Mouse (Mus musculus) regulatory T cell (primary cell): ENCODE measurements around the gene Plekhg6.

Source experiments
- in situ Hi-C: fragments of 300-600 bp; cut with MboI, MseI; formaldehyde crosslinking; loops from one replicate; pipeline ENCODE4 v1.15.1; 2025; ENCODE audit warnings: high pct_unique_total_duplicates

Plekhg6 gene

DNA sequence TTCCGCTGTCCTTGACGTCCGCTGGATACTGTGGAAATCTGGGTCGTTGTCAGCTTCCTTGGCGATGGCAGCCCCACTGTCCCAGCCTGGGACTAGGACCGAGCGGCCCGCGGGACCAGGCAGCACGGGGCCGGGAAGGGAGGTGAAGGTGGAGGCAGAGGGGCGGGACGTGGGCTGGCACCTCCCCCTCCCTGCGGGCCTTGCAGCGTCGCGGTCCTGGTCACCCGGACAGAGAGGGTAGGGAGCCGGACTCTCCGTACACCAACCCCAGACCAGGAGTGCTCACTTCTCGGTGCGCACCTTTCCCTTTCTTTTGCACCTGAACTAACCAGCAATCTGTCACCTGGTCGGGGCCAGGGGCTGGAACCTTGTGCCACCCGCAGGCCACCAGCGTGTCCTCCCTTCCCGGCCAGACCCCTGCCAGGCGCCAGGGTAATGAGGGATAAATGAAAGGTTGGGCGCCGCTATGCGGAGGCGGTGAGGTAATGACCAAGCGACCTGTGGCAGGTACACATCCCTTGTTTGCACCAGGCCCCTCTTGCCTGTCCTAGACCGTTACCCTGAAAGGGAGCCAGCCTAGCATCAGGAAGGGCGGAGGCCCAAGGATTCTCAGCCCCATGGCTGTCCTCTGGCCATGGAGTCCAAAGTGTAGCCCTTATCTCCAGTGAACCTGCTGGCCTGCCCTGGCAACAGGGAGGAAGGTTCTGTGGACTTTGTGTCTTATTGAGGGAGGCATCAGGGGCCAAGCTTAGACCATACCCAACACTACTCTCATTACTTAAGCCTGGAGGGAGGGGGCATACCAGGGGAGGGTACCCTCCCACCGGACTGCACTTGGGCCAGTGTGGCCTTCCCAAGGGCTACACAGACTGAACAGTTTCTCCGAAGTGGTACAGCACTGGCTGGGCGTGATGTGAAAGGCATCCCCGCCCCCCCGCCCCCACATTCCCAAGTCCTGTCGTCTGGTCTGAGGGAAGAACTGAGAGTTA lies at the start of gene Plekhg6:
Gene Plekhg6 (minus strand): TSS at position 422 of the 989 bp plus-strand sequence.
- in situ Hi-C loops: loop anchor here (5.0 kb wide), 1 partner anchor 93 kb away; the partner anchor contains the start of gene Tuba3a

DNA sequence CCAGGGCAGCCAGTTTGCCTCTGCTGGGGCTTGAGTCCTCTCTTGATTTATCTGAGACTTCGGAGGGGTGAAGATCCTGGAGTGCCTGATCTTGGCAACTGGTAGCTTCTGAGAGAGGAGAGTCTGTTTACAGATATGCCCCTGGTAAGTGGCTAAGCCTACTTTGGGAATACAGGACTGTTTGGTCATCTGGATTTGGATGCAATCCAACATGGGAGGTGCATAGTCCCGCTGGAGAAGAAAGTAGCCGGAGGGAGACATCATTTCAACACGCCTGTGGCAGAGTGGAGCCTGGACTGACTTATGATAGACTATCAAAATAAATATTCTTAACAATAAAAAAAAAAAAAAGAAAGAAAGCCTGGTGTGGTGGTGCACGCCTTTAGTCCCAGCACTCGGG lies 49.1 kb upstream of the Plekhg6 start:
- in situ Hi-C loops: loop anchor here (5.0 to 10.0 kb wide), 3 partner anchors 48 to 515 kb away; partner anchors contain the start of gene Lag3

DNA sequence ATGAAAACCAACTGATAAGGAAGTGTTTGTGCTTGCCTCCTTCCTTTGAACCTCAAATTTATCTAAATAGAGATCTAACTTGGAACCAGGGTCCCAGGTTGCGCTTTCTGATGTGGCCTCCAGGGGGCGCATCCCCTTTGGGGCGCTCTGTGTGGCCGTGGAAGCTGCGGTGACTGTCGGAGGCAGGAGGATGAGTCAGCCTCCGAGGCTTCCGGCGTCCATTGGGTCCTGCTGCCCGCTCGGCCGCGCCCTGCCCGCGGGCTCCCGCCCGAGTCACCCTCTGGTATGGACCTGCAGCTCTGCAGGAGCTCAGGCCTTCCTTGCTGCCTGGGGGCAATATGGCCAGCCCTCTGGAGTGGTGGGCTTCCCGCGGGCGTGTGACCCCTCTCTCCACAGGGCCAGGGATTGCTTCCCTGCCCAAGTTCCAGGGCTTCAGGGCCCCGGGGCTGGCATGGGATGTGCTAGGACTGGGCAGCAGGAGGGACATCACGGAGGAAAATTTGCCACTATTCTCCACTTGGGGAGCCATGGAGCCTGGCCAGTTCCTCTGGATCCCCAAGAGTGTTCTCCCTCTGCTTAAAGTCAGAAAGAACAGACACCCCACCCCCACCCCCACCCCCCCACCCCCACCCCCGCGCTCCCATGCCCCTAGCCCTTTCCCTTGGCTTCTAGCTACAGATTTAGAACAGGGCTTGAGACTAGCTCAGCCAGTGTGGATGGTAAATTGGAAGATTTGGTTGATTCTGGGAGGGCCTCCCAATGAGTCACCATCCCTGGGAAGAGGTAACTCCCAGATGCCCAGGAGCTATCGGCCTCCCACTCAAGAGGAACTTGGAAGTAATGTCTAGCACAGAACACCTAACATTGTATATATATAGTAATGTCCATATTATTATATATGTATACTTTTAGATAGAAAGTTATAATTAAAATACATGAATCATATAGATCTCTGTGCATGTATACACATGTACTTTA lies 46.1 kb upstream of the Plekhg6 start:
- in situ Hi-C loops: loop anchor here (5.0 to 10.0 kb wide), 2 partner anchors 76 to 512 kb away; partner anchors contain the start of gene Lag3

- in situ Hi-C loops: loop anchor here (5.0 to 10.0 kb wide), 2 partner anchors 77 to 511 kb away; partner anchors contain the start of gene Lag3
These were observed 44.9 kb upstream of the Plekhg6 start for GRCm38 (mm10) chr6:125425205-125426090.

- in situ Hi-C loops: loop anchor here (5.0 to 10.0 kb wide), 2 partner anchors 178 to 509 kb away; partner anchors contain the start of gene Lag3
These were observed 43.6 kb upstream of the Plekhg6 start for GRCm38 (mm10) chr6:125424156-125424555.

DNA sequence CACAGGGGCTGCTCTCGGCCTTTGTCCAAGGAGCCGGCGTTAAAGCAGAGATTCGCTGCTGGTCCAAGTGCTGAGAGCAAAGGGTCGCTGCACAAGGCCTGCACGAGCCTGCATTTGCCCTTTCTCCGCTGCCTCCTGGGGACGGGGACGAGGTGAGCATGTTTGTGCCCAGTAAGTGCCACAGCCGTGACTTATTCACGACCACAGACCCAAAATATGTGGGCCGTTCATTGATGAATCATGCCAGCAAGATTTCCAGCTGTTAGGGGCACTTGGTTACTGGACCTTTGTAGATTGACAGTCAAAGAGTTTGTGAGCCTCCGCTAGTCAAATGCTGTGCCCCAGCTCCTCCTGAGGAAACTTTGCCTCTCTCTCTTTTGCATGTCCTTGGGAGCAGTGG lies 42.9 kb upstream of the Plekhg6 start:
- in situ Hi-C loops: loop anchor here (5.0 to 10.0 kb wide), 2 partner anchors 179 to 509 kb away; partner anchors contain the start of gene Lag3

GRCm38 (mm10) chr6:125423099-125423498 lies 42.5 kb upstream of the Plekhg6 start:
- in situ Hi-C loops: loop anchor here (5.0 to 10.0 kb wide), 2 partner anchors 179 to 508 kb away; partner anchors contain the start of gene Lag3

DNA sequence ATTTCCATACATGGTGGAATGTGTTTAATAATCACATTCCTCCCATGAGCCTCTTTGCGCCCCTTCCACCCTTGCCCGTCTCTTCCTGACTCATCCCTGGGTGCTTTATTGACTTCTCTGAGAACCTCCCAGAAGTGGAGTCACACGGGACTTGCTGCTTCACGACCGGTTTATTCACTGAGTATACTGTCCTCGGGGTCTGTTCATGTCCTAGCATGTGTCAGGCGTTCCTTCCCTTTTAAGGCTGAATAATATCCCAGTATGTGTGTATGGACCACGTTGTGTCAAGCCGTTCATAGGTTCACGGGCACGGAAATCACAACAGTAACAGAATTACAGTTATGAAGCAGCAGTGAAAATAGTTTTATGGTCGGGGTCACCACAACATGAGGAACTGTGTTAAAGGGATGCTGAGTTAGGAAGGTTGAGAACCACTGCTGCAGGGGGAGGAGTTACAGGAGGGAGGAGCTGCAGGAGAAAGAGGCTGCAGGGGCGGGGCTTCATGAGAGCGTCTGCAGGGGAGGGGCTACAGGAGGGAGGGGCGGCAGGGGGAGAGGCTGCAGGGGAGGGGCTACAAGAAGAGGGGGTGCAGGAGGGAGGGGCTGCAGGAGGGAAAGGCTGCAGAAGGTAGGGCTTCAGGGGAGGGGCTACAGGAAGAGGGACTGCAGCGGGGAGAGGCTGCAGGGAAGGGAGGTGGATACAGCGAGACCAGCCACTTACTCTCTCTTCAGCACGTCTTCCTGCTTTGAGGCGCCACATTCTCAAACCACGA lies 41.6 kb upstream of the Plekhg6 start:
- in situ Hi-C loops: loop anchor here (5.0 to 10.0 kb wide), 2 partner anchors 180 to 507 kb away; partner anchors contain the start of gene Lag3

- in situ Hi-C loops: loop anchor here (5.0 to 10.0 kb wide), 2 partner anchors 182 to 506 kb away; partner anchors contain the start of gene Lag3
These were observed 40.0 kb upstream of the Plekhg6 start for GRCm38 (mm10) chr6:125420458-125421063.

DNA sequence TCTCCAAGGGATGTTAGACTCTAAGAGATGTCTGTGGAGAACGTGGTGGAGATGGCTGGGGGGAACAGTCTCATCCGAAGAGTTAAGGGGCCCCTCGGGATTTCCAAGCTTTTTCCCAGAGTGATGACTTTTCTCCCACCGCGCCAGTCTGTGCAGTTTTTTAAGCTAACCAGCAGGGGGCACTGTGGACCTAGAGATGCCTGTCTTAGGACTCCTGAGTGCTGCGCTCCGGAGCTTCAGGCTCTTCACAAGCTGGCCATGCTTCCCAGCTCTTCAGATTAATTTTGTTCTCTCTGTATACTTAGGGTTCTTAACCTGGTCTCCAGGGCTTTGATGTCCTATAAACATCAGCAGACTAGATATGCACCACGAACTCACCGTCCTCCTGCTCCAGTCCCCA lies 38.2 kb upstream of the Plekhg6 start:
- in situ Hi-C loops: no loop called here

- in situ Hi-C loops: no loop called here
These were observed 32.7 kb upstream of the Plekhg6 start for GRCm38 (mm10) chr6:125413326-125413725.

- in situ Hi-C loops: no loop called here
These were observed 31.1 kb upstream of the Plekhg6 start for GRCm38 (mm10) chr6:125411661-125412060.

DNA sequence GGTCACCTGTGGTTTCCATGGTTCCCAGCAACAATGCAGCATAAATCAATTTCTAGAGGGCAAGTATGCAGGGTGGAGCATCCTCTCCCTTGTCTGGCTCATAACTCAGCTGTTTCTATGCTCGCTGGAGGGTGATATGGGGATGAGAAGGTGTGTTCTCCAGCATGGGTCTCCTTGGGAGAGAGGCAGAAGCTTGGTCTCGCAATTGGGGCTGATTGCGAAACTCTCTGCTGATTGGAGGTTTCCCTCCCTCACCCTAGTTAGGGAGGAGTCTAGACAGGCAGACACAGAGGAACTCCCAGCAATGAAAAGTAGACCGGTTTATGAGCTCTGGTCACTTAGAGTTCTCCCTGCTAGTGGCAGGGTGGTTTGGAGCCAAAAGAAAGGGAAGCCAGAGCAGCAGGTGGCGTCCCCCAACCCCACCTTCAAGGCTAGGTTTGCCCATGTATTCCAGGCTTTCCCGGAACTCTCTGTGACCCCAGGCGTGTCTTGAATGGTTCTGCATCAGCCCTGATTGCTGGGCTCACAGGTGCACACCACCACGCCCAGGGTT lies 30.5 kb upstream of the Plekhg6 start:
- in situ Hi-C loops: no loop called here

DNA sequence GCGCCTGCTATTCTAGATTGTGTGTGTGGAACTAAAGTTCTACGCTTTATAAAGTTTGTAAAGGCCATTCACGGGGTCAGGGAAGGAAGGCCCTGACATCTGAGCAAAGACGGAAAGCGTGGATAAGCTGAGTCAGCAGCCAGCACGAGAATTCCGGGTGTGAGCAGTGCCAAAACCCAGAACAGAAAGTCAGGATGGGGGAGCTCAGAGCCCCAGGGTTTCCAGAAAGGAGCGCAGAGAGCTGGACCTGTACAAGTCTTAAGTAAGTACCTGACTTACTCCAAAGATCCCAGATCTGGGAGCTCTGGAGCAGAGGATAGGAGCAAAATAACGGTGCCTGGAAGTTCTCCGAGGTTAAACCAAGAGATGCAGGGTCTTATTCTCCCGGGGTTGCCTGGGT lies 30.0 kb upstream of the Plekhg6 start:
- in situ Hi-C loops: no loop called here

DNA sequence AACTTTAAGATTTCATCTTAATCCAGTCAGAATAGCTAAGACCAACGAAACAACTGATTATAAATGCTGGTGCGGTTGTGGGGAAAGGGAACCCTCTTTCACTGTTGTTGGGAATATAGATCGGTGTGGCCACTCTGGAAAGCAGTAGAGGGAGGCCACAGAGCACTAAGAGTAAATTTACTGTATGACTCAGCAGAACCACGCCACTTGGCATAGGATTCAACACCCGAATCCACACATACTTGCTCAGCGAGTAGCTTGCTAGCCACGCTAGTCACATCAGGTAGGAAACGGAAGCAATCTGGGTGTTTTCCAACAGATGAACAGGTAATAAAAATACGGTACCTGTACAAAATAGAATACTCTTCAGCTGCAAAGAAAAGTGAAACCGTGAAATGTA lies 27.1 kb upstream of the Plekhg6 start:
- in situ Hi-C loops: no loop called here

DNA sequence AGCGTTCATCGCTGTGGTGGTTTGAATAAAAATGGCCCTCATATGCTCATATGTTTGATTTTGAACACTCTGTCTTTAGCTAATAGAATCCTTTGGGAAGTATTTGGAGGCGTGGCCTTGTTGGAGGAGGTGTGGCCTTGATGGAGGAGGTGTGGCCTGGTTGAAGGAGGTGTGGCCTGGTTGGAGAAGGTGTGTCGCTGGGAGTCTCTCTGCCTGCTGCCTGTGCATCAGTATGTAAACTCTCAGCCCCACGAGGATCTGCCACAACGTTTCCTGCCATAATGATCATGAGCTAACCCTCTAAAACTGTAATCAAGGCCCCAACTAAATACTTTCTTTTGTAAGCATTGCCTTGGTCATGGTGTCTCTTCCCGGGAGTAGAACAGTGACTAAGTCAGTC lies 26.6 kb upstream of the Plekhg6 start:
- in situ Hi-C loops: no loop called here

DNA sequence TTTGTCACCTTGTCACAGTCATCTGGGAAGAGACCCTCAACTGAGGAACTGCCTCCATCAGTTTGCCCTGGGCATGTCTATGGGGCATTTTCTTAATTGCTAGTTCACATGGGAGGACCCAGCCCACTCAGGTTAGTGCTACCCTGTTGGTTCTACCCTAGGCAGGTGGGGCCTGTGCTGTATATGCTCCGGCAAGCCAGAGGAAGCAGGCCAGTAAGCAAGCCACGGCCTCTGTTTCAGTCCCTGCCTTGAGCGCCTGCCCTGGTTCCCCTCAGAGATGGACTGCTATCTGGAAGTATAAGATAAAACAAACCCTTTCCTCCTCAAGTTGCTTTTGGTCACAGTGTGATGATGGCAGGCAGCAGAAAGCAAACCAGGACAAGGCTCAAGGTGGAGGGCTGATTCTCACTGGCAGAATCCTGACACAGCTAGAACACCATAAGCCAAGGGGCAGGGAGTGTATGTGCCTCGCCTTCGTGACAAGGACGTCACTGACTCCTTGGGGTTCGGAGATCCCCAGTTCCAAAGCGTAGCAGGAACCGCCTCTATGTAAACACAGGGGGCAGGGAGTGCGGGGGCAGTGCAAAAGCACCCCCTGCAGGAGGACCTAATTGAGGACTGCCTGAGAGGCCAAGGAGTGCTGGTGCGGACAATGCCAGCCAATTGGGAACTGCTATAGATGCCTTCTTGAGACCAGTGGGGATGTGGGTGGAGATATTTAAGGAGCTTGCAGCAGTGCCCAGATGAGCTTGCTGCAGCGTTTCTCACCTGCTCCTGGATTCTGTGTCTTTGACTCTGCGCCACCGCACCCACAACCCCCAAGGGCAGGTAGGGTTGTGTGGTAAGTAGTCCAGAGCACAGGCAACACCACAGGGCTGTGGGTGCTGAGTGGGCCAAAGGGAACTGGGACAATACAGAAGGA lies 25.1 kb upstream of the Plekhg6 start:
- in situ Hi-C loops: no loop called here

DNA sequence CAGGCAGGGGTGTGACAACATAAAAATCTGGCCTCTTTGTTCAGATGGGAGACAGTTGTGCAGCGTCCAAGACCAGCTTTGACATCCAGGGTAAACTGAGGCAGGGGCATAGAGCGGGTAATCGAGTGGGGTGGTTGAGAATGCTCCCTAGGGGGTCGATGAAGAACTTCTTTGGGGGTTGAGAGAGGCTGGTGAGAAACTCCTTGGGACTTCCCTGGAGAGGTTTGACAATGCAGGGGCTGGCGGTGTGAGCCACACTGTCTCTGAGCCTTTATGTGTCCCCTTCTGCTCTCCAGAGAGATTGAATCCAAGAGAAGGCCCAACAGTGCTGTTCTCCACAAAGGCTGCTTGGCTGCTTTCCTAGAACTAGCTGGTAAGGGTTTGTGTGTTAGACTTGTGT lies 9.3 kb upstream of the Plekhg6 start:
- in situ Hi-C loops: no loop called here
